Mouse (Mus musculus): ENCODE data around the gene Cenpj.

Cenpj gene

DNA sequence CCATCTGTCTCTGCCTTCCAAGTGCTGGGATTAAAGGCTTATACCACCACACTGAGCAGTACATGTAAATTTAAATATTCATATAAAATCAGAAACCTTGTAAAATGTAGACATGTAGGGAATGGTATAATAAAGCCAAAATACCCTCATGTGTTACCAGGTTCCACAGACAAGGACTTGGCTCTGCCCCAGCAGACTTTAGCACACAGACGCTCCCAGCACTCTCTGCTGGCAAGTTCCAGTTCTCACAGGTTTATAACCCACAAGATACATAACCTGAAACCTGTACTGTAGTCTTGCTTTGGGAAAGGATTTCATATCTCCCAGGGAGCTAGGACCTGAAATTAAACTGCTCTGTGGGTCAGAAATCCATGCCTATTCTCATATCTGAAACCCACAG lies 30.3 kb downstream of the Cenpj start:
- peak; percentile 20 for DNase-seq

DNA sequence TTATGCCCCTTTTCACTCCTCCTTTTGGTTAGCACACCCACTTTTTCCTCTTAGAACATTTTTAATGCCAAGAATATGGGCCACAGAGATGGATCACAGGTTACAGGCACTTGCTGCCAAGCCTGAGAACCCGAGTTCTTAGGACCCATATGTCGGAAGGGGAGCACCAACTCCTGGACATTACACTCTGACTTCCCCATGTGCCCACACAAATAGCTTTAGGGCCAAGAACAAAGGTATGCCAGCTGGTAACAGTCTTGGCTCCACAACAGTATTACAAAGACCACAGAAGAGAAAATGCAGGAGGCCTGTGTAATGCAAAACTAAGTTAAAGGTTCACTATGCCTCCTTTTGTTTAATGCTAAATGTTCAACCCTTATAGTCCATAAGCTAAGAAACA lies 44.4 kb downstream of the Cenpj start:
- peak; percentile 76 for DNase-seq

DNA sequence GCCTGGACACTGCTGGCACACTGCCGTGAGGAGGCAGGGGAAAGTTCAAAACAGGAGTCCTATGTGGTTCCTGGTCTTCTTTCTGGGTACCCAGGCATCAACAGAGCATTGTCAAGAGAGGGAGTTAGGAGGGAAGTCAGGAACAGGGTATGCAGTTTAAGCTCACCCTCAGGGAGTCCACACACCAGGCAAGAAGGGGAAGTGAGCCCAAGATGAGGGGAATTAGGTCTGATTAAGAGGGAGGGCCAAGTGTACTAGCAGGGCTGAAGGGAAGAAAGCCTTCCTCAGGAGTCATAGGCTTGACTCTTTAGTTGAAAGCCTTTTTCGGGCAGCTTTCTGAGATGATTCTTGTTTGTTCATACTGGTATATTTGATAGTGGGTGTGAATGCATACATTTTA lies 60.5 kb downstream of the Cenpj start:
- no peak for DNase-seq

DNA sequence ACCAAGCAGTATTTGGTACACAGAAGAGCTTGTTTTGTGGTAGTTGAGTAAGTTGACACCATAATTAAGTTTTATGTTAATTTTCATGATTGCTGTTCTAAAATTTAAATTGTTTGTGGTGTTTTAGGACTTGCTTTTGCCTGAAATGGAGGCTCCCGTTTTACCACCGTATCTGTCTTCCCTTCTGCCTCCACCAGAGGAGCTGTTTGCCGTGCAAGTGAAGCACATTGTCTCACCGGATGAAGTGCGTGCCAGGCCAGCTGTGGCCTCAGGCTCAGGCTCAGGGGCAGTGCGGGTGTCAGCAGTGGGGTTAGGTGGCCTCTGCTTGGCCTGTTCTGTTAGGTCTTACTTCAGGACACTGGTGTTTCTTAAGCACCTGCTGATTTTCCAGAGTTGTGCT lies 63.1 kb downstream of the Cenpj start:
- no peak for DNase-seq

DNA sequence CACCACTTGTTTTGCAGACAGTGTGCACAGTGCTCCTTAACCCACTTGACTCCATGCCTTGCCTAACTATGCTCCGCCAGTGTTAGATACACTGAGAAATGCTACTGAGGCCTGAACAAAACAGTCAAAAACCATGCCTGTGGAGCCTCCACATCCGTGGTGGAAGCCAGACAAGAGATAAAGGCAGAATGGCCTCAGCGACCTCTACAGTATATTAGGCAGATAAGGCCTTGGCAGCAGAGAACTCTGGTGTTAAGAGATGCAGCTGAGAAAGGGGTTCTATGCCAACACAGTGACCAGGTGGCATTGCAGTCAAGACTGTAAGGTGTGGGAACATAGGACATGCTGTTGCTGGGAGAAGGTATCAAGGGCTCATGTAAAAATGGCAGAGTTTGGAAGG lies 68.5 kb downstream of the Cenpj start:
- no peak for DNase-seq

DNA sequence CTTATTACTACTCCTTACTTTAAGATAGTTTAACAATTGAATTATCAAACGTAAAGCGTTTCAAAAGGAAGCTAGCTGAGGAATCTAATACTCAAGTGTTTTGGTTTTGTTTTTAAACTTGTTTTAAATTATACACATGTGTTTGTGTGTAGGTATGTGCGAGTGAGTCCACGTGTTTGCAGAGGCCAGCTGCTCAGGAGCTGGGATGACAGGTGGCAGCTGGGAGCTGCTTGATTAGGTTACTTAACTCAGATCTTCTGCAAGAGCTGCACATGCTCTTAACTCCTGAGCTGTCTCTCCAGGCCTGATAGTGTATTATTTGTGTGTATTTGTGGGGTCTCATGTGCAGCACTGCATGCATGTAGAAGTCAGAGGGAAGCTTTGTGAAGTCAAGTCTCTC lies 72.8 kb downstream of the Cenpj start:
- DNase-seq: no peak

DNA sequence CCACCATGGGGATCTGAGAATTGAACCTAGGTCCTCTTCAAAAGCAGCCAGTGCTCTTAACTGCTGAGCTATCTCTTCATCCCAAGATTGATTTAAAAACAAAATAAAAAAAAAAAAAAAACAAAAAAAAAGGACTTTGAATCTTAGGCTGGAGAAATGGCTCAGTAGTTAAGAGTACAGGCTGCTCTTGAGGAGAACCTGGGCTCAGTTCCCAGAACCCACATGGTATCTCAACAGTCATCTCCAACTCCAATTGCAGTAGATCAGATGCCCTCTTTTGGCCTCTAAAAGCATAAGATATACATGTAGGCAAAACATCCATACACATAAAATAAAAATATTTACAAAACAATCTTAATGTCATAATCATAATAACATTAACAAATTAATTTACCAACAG lies 85.4 kb downstream of the Cenpj start:
- DNase-seq: no peak

All from cerebellum, adult 9-11 months (tissue).